Mouse (Mus musculus) layer of hippocampus, postnatal 36 days (tissue): ENCODE data around the gene Cd7. TPM values are rescaled to one million over a fixed set of nuclear protein-coding genes. Genes with fewer than 3 reads are reported as not detected.
"Not testable (repeated sequence)": the region's sequence is repeated elsewhere in the genome, so short reads cannot be mapped to it uniquely, and the experiment has no call there.

ENCODE experiments used
- DNase-seq, 2 experiments: peaks; one replicate each; pipeline ENCODE4 v3.0.0; 2022
- total RNA-seq, 2 experiments: library from RNA; stranded (reverse); gene quantifications; 2 replicates each; pipeline ENCODE4 v1.2.3; 2021

Gene Cd7
- total RNA-seq, 2 experiments from 2014 or later, result not detected

DNA sequence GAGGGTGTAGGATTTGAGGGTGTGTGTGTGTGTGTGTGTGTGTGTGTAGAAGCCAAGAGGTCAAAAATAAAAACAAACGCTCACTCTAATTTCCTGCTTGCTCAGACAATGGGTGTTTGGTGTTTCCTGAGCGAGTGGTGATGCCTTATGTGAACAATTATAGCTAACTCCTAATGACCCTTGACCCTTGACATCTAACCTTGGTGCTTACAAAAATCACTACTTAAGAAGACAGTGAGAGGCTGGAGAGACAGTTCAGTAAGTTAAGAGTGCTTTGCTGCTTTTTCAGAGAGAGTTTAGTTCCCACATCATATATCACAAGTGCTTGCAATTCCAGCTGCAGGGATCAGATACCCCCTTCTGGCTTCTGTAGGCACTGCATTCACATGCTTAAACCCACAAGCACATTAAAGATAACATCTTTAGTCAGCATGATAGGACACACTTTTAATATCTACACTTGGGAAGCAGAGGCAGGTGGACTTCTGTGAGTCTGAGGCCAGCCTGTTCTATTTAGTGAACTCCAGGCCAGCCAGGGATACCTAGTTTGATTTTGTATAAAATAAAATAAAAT lies 8.7 kb upstream of the Cd7 start:
- DNase-seq, result no peak

DNA sequence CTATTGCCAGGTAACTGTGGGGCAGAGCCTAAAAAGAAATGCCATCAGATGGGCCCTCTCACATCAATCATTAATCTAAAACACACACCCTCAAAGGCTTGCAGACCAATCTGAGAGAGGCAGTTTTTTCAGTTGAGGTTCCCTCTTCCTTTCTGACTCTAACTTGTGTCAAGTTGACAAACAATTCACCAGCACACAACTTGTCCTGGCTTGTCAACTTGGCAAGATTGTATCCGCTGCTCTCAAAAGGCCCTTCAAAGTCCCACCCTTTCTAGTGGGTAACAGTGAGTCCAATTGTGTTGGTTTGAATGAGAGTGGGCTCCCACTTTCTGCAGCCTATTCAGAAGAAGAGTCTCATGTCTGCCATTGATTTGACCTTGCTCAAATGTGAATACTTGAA lies 6.1 kb upstream of the Cd7 start:
- DNase-seq, result no peak

DNA sequence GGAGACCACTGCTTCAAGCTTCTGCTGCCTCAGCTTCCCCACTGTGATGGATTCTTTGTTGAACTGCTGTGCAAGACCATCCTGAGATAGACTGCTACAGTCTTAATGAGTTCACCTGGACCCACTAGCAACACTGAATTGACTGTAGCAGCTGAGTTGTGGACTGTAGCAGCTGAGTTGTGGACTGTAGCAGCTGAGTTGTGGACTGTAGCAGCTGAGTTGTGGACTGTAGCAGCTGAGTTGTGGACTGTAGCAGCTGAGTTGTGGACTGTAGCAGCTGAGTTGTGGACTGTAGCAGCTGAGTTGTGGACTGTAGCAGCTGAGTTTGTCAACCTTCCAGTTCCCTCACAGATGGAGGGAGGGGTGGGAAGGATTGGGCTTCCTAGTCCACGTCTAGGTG lies 3.8 kb upstream of the Cd7 start:
- DNase-seq, result not testable (repeated sequence)

DNA sequence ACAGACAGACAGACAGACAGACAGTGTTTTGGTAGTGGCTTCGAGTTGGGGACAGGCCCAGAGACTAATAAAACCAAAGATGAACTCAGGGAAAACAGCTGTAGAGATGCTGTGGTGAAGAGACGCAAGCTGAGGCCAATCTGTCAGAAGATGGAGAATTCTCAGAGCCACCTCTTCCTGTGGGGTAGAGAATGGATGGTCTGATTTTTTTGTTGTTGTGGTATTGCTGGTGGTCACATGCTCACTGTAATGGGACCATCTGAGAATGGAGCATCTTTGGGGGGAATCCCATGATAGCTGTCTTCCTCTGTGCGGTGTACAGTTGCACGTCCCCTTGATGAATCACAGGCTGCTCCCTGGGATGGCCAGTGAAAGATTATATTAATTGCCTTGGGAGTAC lies 3.3 kb upstream of the Cd7 start:
- DNase-seq, result no peak

DNA sequence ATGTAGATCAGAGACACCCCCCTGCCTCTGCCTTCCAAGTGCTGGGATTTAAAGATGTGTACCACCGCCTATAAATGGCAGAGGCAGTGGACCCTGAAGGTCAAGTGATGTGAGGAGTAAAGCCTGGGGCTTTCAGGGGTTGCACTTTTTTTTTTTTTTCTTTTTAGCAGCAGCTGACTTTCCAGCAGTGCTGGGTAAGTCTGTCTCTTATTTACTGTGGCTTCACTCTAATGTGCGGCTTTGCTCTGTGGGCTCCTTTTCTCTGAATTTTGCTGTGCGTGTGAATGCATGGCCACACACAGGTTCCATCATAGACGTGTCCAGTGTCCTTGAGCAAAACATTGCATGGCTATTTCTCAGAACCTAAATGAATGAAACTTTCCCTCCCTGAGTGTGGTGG lies 2.4 kb upstream of the Cd7 start:
- no peak for DNase-seq

DNA sequence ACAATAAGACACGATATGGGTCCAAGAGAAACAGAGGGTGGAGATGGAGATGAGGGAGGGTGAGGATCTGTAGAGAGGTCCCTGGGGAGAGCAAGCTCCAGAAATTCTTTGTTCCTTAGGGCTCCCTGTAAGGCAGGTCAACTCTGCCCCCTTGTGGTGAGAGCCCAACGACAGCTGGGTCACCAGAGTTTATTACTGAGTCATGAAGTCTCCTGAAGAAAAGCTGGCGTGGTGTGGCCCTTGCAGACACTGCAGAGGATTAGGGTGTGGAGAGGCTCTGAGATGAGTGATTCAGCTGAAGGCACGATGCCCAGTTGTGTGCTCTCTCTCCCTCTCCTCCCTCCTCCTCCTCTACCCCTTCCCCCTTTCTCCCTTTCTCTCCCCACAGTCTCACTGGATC lies 2.0 kb upstream of the Cd7 start:
- peak; percentile 73 to 74 for DNase-seq

DNA sequence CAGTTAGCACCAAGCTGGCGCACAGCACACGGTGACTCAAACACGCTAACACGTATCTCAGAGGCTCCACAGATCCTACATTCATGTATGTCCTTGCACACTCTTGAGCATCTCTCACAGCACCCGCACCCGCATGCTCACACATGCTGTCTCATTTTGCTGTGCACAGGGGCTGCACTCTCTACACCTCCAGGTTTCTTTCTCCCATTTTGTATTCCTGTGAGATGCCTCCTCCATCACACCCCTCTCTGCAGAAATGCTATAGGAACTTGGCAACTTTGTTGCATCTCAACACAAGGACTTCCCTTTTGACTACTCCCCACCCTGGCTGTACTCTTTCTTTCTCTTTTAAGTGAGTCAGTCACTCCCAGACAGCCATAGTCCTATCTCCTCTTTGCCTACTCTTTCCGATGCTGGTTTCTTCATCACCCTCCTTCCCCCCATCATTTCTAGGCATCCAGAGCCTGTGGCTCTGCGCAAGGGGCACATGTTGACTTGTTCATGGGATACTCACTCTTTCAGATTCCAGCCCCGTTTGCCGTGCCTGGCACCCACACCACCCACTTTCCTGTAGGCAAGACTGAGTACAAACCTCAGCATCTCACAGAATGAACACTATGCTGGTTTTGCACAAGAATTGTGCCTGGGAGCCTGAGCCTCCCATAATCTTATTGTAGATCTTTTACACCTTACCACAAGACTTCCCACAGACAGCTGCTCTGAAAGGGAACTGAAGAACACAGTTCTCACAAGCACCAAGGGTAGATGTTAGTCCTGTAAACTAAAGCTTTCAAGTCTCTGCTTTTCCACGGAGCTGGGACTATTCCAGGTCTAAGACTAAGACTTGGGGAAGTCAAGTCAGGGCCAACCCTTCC lies 615 bp downstream of the Cd7 start:
- no peak for DNase-seq

DNA sequence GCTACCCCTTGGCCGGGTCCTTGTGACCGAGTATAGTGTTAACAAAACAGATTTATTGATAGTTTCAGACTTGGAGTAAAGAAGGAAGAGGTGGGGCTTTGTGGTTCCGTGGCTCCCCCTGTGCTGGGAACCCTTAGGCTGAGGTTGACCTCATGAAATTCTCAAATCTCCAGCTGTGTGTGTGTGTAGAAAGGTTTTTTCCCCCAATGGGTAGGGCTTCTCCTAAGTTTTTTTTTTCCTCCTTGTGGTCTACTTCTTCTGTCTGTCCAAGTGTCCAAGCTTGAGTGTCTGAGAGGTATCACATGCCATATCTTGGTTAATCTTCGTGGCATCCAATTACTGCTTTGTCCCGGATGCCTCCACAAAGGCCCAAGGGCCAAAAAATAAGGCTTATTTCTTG lies 6.1 kb downstream of the Cd7 start:
- no peak for DNase-seq

DNA sequence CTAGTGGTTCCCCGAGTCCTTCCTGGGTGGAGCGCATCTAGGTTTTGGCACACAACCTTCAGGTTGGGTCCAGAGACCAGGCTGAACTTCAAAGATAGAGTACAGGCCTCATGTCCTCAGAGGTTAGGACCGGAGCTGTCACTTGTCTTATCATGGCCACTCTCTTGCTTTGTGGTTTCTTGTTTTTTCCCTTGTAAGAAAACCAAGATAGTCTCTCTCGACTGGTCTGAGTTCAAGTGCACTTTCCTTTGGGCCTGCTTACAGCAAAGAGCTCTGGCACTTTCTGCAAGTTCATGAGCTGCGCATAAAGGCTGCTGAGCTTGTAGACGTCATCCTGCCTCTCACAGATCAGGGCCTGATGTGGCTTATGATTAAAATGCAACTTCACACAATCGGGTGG lies 12.0 kb downstream of the Cd7 start:
- no peak for DNase-seq

DNA sequence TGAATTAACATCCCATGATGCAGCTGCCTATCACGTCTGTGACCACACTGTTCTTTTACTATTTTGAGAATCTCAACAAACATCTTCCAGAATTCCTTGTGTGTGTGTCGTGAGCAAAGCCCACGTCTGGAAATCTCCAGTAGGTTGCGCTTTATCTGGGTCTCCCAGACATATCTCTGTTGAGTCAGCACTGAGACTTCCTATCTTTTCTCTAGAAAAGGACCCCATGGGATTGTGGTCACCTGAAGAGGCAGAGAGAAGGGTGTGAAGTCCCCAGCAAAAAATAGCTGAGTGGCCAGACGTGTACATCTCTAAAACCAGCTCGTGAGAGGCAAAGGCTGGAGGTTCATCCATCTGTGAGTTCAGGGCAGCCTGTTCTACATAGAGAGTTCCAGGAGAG lies 15.1 kb downstream of the Cd7 start:
- DNase-seq, result no peak

DNA sequence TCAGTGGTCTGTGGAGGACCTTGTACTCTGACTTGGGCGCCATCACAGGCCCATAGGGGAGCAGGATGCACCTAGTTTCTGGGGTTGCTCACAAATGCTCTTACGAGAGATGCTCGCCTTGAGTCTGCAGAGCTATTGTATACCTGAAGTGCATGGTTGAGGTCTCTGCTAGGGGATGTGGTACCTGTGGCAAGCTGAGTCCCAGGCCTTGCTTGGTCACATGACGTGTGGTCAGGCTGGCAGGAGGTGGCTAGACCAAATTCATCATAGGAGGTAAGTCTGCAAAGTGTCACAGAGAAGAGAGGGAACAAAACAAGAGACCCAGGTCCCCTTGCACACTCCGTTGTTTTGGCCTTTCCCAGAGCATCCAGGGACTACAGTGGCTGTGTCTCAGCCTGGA lies 19.7 kb downstream of the Cd7 start:
- DNase-seq, result no peak

DNA sequence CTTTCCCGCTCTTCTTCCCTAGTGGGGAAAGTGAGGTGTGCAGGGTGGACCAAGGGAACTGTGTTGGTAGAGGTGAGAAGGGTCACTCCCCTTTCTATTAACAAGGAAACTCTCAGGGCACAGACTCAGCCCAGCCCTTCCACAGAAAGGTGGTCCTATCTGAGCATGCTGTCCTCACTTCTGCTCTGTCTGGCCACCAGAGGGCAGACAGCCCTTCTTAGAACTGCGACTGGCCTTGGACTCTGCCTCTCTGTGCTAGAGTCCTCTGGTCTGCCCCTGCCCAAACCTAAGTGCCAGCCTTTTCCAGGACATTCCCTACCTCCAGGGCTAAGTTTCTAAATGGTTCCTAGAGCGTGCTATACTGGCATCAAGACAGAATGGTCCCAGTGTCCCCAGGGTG lies 21.5 kb downstream of the Cd7 start:
- DNase-seq, result peak; percentile 18 to 33

DNA sequence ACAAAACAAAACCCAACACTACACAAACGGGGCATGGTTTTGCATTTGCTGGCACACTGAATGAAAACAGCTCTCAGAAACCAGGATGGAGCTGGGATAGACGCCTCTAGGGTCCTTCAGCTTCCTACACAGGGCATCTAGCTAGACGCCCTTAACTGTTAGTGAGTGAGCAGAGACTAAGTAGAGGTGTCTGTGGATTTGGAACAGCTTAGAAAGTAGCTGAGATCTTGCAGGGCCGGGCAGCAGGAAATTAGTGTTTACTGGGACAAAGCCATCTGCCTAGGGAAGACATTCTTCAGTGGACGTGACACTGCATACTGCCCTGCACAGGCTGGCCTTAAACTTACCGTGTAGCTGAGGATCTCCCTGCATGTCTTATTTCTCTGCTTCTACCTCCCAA lies 23.7 kb downstream of the Cd7 start:
- no peak for DNase-seq

DNA sequence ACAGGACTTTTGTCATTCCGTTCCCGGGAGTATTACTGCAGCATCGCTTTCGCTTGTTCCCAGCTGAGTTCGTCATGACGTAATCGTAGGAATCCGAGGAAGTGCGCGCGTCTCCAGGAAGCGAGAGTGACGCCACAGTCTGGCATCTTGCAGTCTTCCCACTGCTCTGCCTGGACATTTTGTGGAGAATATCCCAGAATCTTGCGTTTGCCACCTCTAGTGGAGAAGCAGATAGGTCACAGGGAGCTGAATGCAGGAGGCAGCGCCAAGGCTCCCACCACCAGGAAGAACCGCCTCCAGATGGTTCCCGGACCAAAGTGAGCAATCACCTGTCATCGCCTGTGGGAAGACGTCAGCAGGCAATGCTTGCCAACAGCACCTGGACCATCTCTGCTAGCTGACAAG lies 24.3 kb downstream of the Cd7 start:
- peak; percentile 28 to 45 for DNase-seq

DNA sequence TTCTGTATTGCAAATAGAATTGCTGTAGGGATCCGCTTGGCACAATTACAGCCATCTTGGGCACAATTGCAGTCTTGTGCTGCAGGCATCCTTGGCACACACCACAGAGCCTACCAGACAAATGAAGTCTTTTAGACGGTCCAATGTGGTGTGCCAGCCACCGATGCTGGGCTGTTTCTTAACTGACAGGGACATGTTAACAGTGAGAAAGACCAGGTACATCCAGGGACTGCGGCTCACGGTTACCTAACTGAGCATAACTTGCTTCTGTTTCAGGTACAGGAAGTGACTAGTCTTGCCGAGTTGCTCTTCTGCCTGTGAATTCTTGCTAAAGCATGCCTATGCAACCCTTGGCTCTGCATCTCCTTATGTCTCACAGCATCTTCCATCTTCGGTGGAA lies 25.6 kb downstream of the Cd7 start:
- no peak for DNase-seq

DNA sequence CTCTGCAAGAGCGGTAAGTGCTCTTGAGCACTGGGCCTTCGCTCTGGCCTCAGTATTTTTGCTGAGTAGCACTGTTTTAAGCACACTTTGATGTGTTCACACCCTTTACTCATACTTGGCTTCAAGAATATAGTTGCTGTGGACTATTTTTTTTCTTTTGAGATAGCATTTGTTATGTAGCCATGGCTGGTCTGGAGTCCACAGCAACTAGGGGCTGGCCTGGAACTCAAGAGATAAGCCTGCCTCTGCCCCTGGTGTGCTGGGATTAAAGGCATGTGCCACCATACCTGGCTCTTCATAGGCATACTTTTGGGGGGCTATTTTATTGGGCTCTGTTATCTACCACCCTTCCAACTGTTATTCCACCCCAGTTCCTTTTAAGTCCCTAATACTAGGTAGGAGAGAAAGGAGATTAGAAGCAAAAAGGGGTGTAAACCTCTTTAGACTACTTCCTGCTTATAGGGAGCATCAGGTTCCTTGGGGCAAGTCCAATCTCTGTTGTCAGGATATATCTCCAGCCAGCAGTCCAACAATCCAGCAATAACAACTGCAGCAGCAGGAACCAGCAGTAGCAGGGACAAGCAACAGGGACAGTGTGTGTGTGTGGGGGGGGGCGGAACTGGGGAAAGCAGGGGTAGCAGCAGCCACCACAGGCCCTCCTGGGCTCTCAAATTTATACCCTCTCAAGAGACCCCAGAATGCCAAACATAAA lies 29.0 kb downstream of the Cd7 start:
- no peak for DNase-seq

DNA sequence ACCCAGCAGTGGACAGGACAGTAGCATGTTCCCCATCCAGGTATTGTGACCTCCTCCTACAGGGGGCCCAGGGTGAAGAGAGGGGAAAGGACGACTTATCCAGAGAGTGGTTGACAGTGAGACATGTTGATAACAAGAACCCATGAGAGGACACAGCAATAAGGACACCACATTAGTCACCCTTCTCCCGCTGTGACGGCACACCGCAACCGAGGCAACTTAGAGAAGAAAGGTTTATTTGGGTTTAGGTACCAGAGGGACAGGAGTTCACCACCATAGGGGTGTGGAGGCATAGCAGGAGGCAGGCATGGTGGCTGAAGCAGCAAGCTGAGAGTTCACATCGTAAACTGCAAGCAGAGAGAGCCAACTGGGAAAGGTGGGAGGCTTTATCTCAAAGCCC lies 33.0 kb downstream of the Cd7 start:
- DNase-seq, result no peak

DNA sequence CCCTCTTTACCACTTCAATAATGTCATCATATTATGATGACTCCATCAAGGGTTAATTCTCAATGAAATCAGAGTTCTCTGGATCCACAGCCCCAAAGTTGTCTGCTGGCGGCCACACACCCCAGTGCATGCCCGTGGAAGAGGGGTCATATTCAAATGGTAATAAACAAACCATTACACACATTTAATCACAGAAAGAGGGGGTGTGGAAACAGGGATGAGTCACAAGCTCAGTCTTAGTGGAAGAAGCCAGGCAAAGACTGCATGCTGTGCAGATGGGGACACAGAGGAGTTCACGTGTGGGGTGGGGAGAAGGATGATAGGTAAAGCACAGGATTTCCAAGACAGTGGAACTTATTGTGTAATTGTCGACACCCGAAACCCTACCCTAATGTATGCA lies 34.9 kb downstream of the Cd7 start:
- no peak for DNase-seq

DNA sequence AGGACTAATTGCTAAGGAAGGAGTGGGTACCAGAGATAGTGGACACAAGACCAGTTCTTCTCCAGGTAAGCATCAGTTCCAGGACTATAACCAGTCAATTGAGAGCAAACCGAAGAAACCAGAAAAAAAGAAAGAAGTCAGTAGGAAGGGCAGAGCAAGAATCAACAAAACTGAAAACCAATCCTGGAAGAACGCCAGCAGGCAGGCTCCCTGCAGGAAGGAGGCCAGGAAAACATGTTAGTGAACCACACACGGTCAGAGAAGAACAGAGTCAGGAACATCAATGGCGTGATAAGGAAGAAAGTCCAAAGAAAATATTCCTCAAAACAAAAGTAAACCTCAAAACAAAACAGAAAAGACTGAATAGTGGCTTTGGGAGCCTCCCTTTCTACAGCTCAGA lies 37.3 kb downstream of the Cd7 start:
- DNase-seq, result no peak

DNA sequence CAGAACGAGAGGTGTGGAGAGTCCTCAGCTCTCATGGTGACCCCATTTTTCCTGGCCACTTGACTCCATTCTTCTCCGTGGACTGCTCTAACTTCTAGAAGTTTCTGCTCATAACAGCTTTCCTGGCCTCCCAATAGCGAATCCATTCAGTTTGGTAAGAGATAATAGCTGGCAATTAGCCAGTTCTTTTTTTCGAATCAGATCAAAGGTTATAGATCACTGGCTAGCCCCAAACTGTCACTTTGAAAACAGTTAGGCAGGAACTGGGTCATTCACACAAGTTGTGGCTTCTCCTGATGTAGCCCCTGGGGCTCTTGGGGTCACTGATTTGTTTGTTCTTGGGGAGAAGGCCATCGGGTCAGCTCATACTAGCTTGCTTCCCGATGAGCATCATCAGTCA lies 44.5 kb downstream of the Cd7 start:
- no peak for DNase-seq

DNA sequence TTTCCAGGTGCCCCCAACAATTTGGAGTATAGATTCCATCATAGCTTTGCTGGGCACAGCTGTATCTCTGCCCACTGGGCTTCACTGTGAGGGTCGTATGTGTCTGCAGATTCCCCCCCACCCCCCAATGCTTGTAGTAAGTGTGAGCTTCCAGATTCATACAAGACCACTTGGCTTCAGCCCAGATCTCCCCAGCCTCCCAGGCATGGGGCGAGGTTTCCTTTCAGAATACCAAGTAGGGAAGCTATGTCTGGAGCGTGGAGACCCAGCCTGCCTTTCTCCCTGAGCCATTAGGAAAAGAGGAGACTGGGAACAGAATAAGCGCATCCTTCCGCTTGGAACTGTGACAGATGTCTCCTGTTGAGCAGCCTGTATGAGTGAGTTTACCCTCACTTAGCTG lies 45.6 kb downstream of the Cd7 start:
- no peak for DNase-seq

DNA sequence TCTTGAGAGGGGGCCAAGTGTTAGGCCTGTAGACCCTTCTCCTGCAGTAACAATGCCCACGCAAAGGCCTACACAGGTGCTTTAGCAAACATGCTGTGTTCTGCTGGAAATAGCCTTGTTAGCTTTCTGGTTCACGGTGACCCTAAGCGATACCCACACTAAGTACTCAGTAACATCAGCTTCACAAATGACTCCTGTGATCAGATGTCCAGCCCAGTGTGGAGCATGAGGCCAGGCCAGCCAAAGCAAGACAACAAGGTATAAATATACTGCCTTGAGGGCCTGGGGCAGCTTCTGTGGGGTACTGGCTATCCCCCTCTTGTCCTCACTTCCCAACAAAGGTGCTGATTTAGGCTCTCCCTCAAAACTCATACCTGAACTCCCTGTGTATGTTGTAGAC lies 46.1 kb downstream of the Cd7 start:
- no peak for DNase-seq

DNA sequence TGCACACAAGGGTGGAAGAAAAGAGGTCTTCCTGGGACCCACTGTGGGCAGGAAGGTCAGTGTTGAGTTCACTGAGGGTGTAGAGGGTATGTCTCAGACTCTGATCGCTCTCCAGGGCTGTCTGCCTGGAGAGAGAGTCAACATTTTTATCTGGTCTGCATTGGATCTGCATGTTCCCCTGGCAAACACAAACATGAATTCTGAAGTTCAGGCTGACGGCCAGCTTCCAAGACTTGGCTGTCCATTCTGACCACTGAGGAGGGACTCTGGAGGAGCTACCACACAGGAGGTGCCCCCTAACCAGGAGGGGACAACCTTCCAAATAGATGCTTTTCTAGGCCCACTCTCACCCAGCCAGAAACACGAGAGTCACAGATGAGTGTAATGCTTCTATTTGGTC lies 47.4 kb downstream of the Cd7 start:
- no peak for DNase-seq

DNA sequence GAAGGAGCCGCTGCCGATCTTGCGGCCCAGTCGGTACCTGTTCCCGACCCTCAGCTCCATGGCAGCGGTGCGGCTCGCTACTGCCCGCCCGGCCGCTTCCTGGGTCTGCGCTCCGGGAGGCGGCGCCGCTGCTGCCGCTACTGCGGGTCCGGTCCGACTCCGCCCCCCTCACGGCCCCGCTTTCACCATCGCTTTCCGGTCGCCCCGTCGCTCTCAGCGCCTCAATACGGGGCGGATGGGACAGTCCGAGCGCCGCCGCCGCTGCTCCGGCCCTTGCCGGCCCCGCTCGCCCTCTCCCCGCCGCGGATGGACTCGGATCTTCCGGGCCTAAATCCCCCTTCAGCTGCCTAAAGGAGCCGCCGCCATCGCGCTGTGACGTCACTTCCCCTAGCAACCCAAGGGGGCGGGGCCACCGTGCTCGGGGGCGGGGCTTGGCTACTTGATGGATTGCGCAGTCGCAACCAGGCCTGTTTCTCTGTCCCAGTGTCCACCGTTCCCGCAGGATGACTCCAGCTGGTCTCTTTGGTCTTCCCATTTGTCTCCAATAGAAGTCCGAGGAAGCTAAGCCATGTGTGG lies 48.2 kb downstream of the Cd7 start, which contains the start of gene Csnk1d:
TSS of gene Csnk1d (minus strand) at position 380 of the 576 bp plus-strand sequence.
- DNase-seq, result peak; percentile 99
